Mouse (Mus musculus) liver, embryonic 16.5 days (tissue): Measurements from ENCODE around the gene Pik3r5. TPM values are rescaled to one million over a fixed set of nuclear protein-coding genes. Genes with fewer than 3 reads are reported as not detected.

Source experiments
- ATAC-seq: fragments of 200-750 bp; cut with Nextera tagmentation; 2 replicates; pipeline ENCODE4 v1.8.0; 2017; ENCODE audit warnings: low read depth, mild to moderate bottlenecking, moderate number of reproducible peaks, moderate library complexity
- H3K27ac ChIP-seq: fragments of 300-500 bp; sonication (generic); 2 replicates; pipeline ENCODE4 v1.5.1; 2014; ENCODE audit warnings: mild to moderate bottlenecking, low read length
- H3K27me3 ChIP-seq: fragments of 300-500 bp; sonication (generic); 2 replicates; pipeline ENCODE4 v1.6.1; 2014; ENCODE audit warnings: low read depth, low read length, mixed read lengths; ENCODE audit not compliant: control insufficient read depth, insufficient read depth
- H3K36me3 ChIP-seq: fragments of 300-500 bp; sonication (generic); 2 replicates; pipeline ENCODE4 v1.6.1; 2014; ENCODE audit warnings: mild to moderate bottlenecking; ENCODE audit not compliant: control insufficient read depth, insufficient read depth
- H3K4me1 ChIP-seq: fragments of 300-500 bp; sonication (generic); 2 replicates; pipeline ENCODE4 v1.6.1; 2014; ENCODE audit warnings: low read depth, low read length, mixed read lengths; ENCODE audit not compliant: control insufficient read depth
- H3K4me2 ChIP-seq: fragments of 300-500 bp; sonication (generic); 2 replicates; pipeline ENCODE4 v1.6.1; 2014; ENCODE audit warnings: low read depth, low read length, mixed read lengths
- H3K4me3 ChIP-seq: fragments of 300-500 bp; sonication (generic); 2 replicates; pipeline ENCODE4 v1.5.1; 2014; ENCODE audit warnings: low read depth, mild to moderate bottlenecking, low read length
- H3K9ac ChIP-seq: fragments of 300-500 bp; sonication (generic); 2 replicates; pipeline ENCODE4 v1.6.1; 2014; ENCODE audit warnings: low read depth, low read length
- H3K9me3 ChIP-seq: fragments of 300-500 bp; sonication (generic); replicated peaks from 2 replicates; pipeline ENCODE4 v1.6.1; 2016; ENCODE audit warnings: low read length; ENCODE audit not compliant: control insufficient read depth
- WGBS: fragments of 180-500 bp; shearing (Covaris S2); extraction: QIAGEN DNeasy Blood & Tissue Kit; methylation state at CpG from one replicate; pipeline ENCODE4 v1.1.7; 2014; ENCODE audit not compliant: insufficient replicate concordance; 5-methylcytosine and 5-hydroxymethylcytosine counted together
- polyA plus RNA-seq: library from polyadenylated mRNA; unstranded; fragments of >200 nt; fragmentation: Nextera tagmentation; extraction: Ambion mirVana; gene quantifications from 2 replicates; pipeline ENCODE4 v1.2.1, GENCODE M21; 2015

Pik3r5 gene
- polyA plus RNA-seq, 1 experiment from 2014 or later = 0.65 TPM

- ATAC-seq = no peak
- Histone ChIP-seq H3K27me3 (no peaks in the 10 kb centered on the region), H3K9ac (no peak overlapping the region), H3K4me3 (no peak overlapping the region), H3K36me3 (no peaks in the 10 kb centered on the region), H3K27ac (no peak overlapping the region), H3K4me1 (no peaks in the 10 kb centered on the region), H3K4me2 (no peak overlapping the region), H3K9me3 (no peaks in the 10 kb centered on the region)
- 61% methylated on average over 9 of the region's 9 CpGs for WGBS
Measured at GRCm38 (mm10) chr11:68440100-68440499, 8.2 kb downstream of the Pik3r5 start.

GRCm38 (mm10) chr11:68440965-68441364, 9.0 kb downstream of the Pik3r5 start:
- H3K9ac ChIP-seq = no peak overlapping the region
- WGBS = 33% methylated on average over 5 of the region's 5 CpGs
- no peak overlapping the region for H3K27ac ChIP-seq
- no peak for ATAC-seq
- H3K9me3 ChIP-seq = no peaks in the 10 kb centered on the region
- H3K4me2 ChIP-seq = no peak overlapping the region
- no peaks in the 10 kb centered on the region for H3K36me3 ChIP-seq
- no peaks in the 10 kb centered on the region for H3K4me1 ChIP-seq
- no peak overlapping the region for H3K4me3 ChIP-seq
- H3K27me3 ChIP-seq = no peaks in the 10 kb centered on the region

GRCm38 (mm10) chr11:68442346-68442745, 10.4 kb downstream of the Pik3r5 start:
- Histone ChIP-seq H3K4me2 (no peak overlapping the region), H3K4me3 (no peak overlapping the region), H3K4me1 (no peaks in the 10 kb centered on the region), H3K9ac (no peak overlapping the region), H3K9me3 (no peaks in the 10 kb centered on the region), H3K27me3 (no peaks in the 10 kb centered on the region), H3K27ac (no peak overlapping the region), H3K36me3 (no peaks in the 10 kb centered on the region)
- ATAC-seq = no peak
- 60% methylated on average over 8 of the region's 8 CpGs for WGBS

GRCm38 (mm10) chr11:68442983-68443638, 11.2 kb downstream of the Pik3r5 start:
- no peaks in the 10 kb centered on the region for H3K9me3 ChIP-seq
- no peaks in the 10 kb centered on the region for H3K27me3 ChIP-seq
- no peak overlapping the region for H3K27ac ChIP-seq
- H3K4me1 ChIP-seq = no peaks in the 10 kb centered on the region
- H3K4me2 ChIP-seq = no peak overlapping the region
- H3K36me3 ChIP-seq = no peaks in the 10 kb centered on the region
- H3K4me3 ChIP-seq = no peak overlapping the region
- H3K9ac ChIP-seq = no peak overlapping the region
- 56% methylated on average over 12 of the region's 12 CpGs for WGBS
- ATAC-seq = no peak

- Histone ChIP-seq H3K9me3 (no peaks in the 10 kb centered on the region), H3K4me3 (no peak overlapping the region), H3K4me1 (no peaks in the 10 kb centered on the region), H3K27me3 (no peaks in the 10 kb centered on the region), H3K9ac (no peak overlapping the region), H3K4me2 (no peak overlapping the region), H3K27ac (no peak overlapping the region), H3K36me3 (no peaks in the 10 kb centered on the region)
- ATAC-seq = no peak
- 57% methylated on average over 4 of the region's 4 CpGs for WGBS
Measured at GRCm38 (mm10) chr11:68445901-68446300, 14.0 kb downstream of the Pik3r5 start.

- Histone ChIP-seq H3K4me3 (no peak overlapping the region), H3K9me3 (no peaks in the 10 kb centered on the region), H3K27me3 (no peaks in the 10 kb centered on the region), H3K9ac (no peak overlapping the region), H3K4me1 (no peaks in the 10 kb centered on the region), H3K4me2 (no peak overlapping the region), H3K27ac (no peak overlapping the region), H3K36me3 (no peaks in the 10 kb centered on the region)
- ATAC-seq = no peak
- 60% methylated on average over 4 of the region's 4 CpGs for WGBS
Measured at GRCm38 (mm10) chr11:68446547-68446946, 14.6 kb downstream of the Pik3r5 start.

GRCm38 (mm10) chr11:68447242-68447641, 15.3 kb downstream of the Pik3r5 start:
- ATAC-seq = no peak
- no peaks in the 10 kb centered on the region for H3K27me3 ChIP-seq
- H3K36me3 ChIP-seq = no peaks in the 10 kb centered on the region
- no peak overlapping the region for H3K9ac ChIP-seq
- no peak overlapping the region for H3K27ac ChIP-seq
- H3K4me3 ChIP-seq = no peak overlapping the region
- 52% methylated on average over 2 of the region's 2 CpGs for WGBS
- H3K9me3 ChIP-seq = no peaks in the 10 kb centered on the region
- H3K4me2 ChIP-seq = no peak overlapping the region
- H3K4me1 ChIP-seq = no peaks in the 10 kb centered on the region

- H3K27ac ChIP-seq = no peak overlapping the region
- no peak overlapping the region for H3K9ac ChIP-seq
- 55% methylated on average over 7 of the region's 7 CpGs for WGBS
- no peak for ATAC-seq
- H3K4me2 ChIP-seq = no peak overlapping the region
- no peaks in the 10 kb centered on the region for H3K9me3 ChIP-seq
- no peaks in the 10 kb centered on the region for H3K4me1 ChIP-seq
- H3K36me3 ChIP-seq = no peaks in the 10 kb centered on the region
- H3K27me3 ChIP-seq = no peaks in the 10 kb centered on the region
- H3K4me3 ChIP-seq = no peak overlapping the region
Measured at GRCm38 (mm10) chr11:68448356-68448755, 16.4 kb downstream of the Pik3r5 start.

GRCm38 (mm10) chr11:68451282-68451735, 19.4 kb downstream of the Pik3r5 start:
- no peak for ATAC-seq
- no peak overlapping the region for H3K4me2 ChIP-seq
- no peak overlapping the region for H3K27ac ChIP-seq
- 21% methylated on average over 10 of the region's 10 CpGs for WGBS
- no peaks in the 10 kb centered on the region for H3K4me1 ChIP-seq
- H3K4me3 ChIP-seq = no peak overlapping the region
- H3K9me3 ChIP-seq = no peaks in the 10 kb centered on the region
- H3K27me3 ChIP-seq = no peaks in the 10 kb centered on the region
- H3K9ac ChIP-seq = no peak overlapping the region
- no peaks in the 10 kb centered on the region for H3K36me3 ChIP-seq
